Mouse (Mus musculus) liver, postnatal 0 days (tissue): ENCODE measurements around the gene Zfp64.

ENCODE experiments used
- CTCF ChIP-seq: sonication (generic); IDR thresholded peaks from 2 replicates; pipeline ENCODE4 v1.5.1; 2016; ENCODE audit warnings: antibody characterized with exemption, low read depth
- EP300 ChIP-seq: IDR thresholded peaks from 2 replicates; pipeline ENCODE4 v1.6.1; 2016; ENCODE audit warnings: antibody characterized with exemption, low read depth, mild to moderate bottlenecking

- TF ChIP-seq CTCF (no peak), EP300 (no peak)
Measured at GRCm38 (mm10) chr2:168990957-168991356, 35.6 kb upstream of the Zfp64 start.
